In the genomic region with DNA sequence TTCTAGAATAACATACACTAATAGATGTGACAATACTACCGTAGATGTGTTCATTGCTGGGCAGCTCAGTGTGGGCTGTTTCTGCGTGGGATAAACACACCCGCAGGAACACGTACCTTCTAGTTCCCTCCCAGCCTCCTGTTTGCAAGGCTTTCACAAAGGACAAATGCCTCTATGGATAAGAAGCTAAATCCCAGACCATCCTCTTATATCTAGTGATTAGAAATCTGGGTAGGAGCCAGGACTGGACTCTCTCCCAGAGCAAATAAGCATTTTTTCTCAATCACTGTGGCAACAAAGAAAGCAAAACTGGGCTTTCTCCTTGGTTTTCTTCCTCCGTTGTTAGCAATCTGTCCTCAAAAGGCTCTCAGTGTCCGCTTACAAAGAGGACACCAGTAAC, we compare ENCODE assay signal across 18 mouse cellular contexts. TPM values are rescaled to one million over a fixed set of nuclear protein-coding genes. Genes with fewer than 3 reads are reported as not detected.
DNase-seq lines count a peak whose midpoint lies in the region; ATAC-seq and TF ChIP-seq lines count a peak whose summit lies in the region.
"Had no signal": no experiment of that assay in that cellular context is flagged by ENCODE, and none has a peak within 500 bp of the region (broad histone marks: within the 10 kb centered on the region; RNA-seq: fewer than 3 reads in every experiment).

No protein-coding gene starts in this region.

- ATAC-seq in frontal cortex, adult (ENCODE audit: low TSS enrichment): peak; percentile 52; the same call in 1 of the 2 replicates
- no peak for ATAC-seq in lung, embryonic 14.5 days (ENCODE audit: insufficient read depth)
- ATAC-seq: CD4-positive, CD25-positive, alpha-beta regulatory T cell, adult 4 months; hindbrain, embryonic 16.5 days; intestine, embryonic 16.5 days had no signal

- no peak for DNase-seq in frontal cortex, postnatal 10 days (ENCODE audit: low spot score in 2 of 2)
- peak; percentile 52 for DNase-seq in lung, embryonic 14.5 days
- no peak for DNase-seq in lung, postnatal 14 days
- peak; percentile 12 to 21 for DNase-seq in right cerebral cortex, adult 2 months (ENCODE audit: low spot score in 2 of 2)
- no peak for DNase-seq in right cerebral cortex, postnatal 36 days (ENCODE audit: low spot score in 2 of 2)
- no peak for DNase-seq in adrenal gland, adult (ENCODE audit: inconsistent age in 2 of 2, low spot score in 1 of 2)
- DNase-seq: adrenal gland, adult 2 months; cerebellum, adult 11-12 months; kidney, adult 9 months; kidney, postnatal 14 days; lung, postnatal 36 days had no signal

- no peaks in the 10 kb centered on the region for H3K27me3 ChIP-seq in lung, embryonic 14.5 days (ENCODE audit: insufficient read depth, low read length)
- H3K27me3 ChIP-seq: heart, embryonic 13.5 days; neural tube, embryonic 15.5 days had no signal

- H3K4me3 ChIP-seq in lung, embryonic 14.5 days (ENCODE audit: low read depth, low read length): no peak overlapping the region
- H3K4me3 ChIP-seq: embryonic facial prominence, embryonic 10.5 days; heart, embryonic 13.5 days; neural tube, embryonic 15.5 days had no signal

- H3K4me2 ChIP-seq in lung, embryonic 14.5 days: no peak overlapping the region
- H3K4me2 ChIP-seq: heart, embryonic 13.5 days; neural tube, embryonic 15.5 days had no signal

- TF ChIP-seq CTCF in lung, embryonic 14.5 days (IDR thresholded peaks at IDR 0.05; ENCODE audit: low read depth): no peak

- no peak overlapping the region for H3K27ac ChIP-seq in lung, embryonic 14.5 days (ENCODE audit: low read depth)
- H3K27ac ChIP-seq: embryonic facial prominence, embryonic 10.5 days; heart, embryonic 13.5 days; neural tube, embryonic 15.5 days had no signal

- no peaks in the 10 kb centered on the region for H3K4me1 ChIP-seq in lung, embryonic 14.5 days (ENCODE audit: insufficient read depth)
- H3K4me1 ChIP-seq: embryonic facial prominence, embryonic 10.5 days; neural tube, embryonic 15.5 days had no signal

- 68% methylated on average over 6 of the region's 6 CpGs for WGBS in lung, embryonic 14.5 days

- H3K9me3 ChIP-seq in lung, embryonic 14.5 days (ENCODE audit: low read depth, low read length): no peaks in the 10 kb centered on the region
- H3K9me3 ChIP-seq: embryonic facial prominence, embryonic 10.5 days; heart, embryonic 13.5 days; neural tube, embryonic 15.5 days had no signal

- no peak overlapping the region for H3K9ac ChIP-seq in lung, embryonic 14.5 days
- H3K9ac ChIP-seq: heart, embryonic 13.5 days; neural tube, embryonic 15.5 days had no signal

- no peaks in the 10 kb centered on the region for H3K36me3 ChIP-seq in lung, embryonic 14.5 days (ENCODE audit: insufficient read depth)
- H3K36me3 ChIP-seq: embryonic facial prominence, embryonic 10.5 days; heart, embryonic 13.5 days; neural tube, embryonic 15.5 days had no signal

RNA-seq across cellular contexts. Expression of gene F5, which starts 26.8 kb away (rescaled TPM):
- 0.42 and 0.53 TPM in 2 replicates for polyA plus RNA-seq in lung, embryonic 14.5 days (2014; fragmentation: Nextera tagmentation; extraction: Ambion mirVana)

Comparison
In these comparisons a context has a peak if more than half of its experiments do, and no peak if none do; other contexts are left out.
1. DNase-seq: peak in lung, embryonic 14.5 days (single experiment) and right cerebral cortex, adult 2 months (2 of 2); none in frontal cortex, postnatal 10 days (0 of 2), lung, postnatal 14 days (single experiment), right cerebral cortex, postnatal 36 days (0 of 2) and adrenal gland, adult (0 of 2).